15 mouse cellular contexts compared by ENCODE assay signal in genomic region chr2:180511875-180512661, GRCm38 (mm10). TPM values are rescaled to one million over a fixed set of nuclear protein-coding genes. Genes with fewer than 3 reads are reported as not detected.
DNase-seq lines count a peak whose midpoint lies in the region; ATAC-seq and TF ChIP-seq lines count a peak whose summit lies in the region.
"Had no signal": no experiment of that assay in that cellular context is flagged by ENCODE, and none has a peak within 500 bp of the region (broad histone marks: within the 10 kb centered on the region; RNA-seq: fewer than 3 reads in every experiment).

No protein-coding gene starts in this region.

- ATAC-seq in heart, embryonic 12.5 days (ENCODE audit: insufficient number of reproducible peaks, low FRiP score), result no peak
- ATAC-seq in monocyte, adult 5-6 weeks (replicated peaks; ENCODE audit: insufficient number of reproducible peaks, low FRiP score, low TSS enrichment, poor library complexity, severe bottlenecking), result no peak

- peaks cover 30% of the 10 kb centered on the region for H3K4me1 ChIP-seq in heart, embryonic 12.5 days (replicated peaks)

- DNase-seq in heart, adult 11 months, result peak; percentile 88
- peak; percentile 38 for DNase-seq in 3134 (ENCODE audit: extremely low read depth, insufficient read length, low spot score)
- DNase-seq in brain, embryonic 14.5 days (ENCODE audit: low read depth), result peak; percentile 29
- DNase-seq in kidney, postnatal 14 days, result peak; percentile 47
- DNase-seq in ovary, postnatal 36 days (ENCODE audit: low spot score), result no peak
- no peak for DNase-seq in left cerebral cortex, adult 11 months (ENCODE audit: low spot score)
- DNase-seq: cerebellum, adult 11 months; layer of hippocampus, adult 9-11 months; midbrain, embryonic 14.5 days had no signal

- no peak overlapping the region for H3K9ac ChIP-seq in heart, embryonic 12.5 days
- H3K9ac ChIP-seq: limb, embryonic 13.5 days; neural tube, embryonic 13.5 days had no signal

- 51% methylated on average over 13 of the region's 13 CpGs for WGBS in heart, embryonic 12.5 days

- 0 out of 2 replicates have a peak, but pooled peaks cover 5% of the 10 kb centered on the region for H3K27me3 ChIP-seq in heart, embryonic 12.5 days (replicated peaks)
- H3K27me3 ChIP-seq: neural tube, embryonic 13.5 days had no signal

- H3K4me3 ChIP-seq in heart, embryonic 12.5 days, result no peak overlapping the region
- H3K4me3 ChIP-seq: limb, embryonic 13.5 days; neural tube, embryonic 13.5 days had no signal

- no peak for TF ChIP-seq POLR2A in brain, embryonic 14.5 days (IDR thresholded peaks at IDR 0.05; ENCODE audit: borderline replicate concordance, extremely low read depth, insufficient read depth, insufficient read length, poor library complexity, severe bottlenecking)

- no peak overlapping the region for H3K27ac ChIP-seq in heart, embryonic 12.5 days (ENCODE audit: poor library complexity, severe bottlenecking)
- H3K27ac ChIP-seq: limb, embryonic 13.5 days; neural tube, embryonic 13.5 days had no signal

- no peaks in the 10 kb centered on the region for H3K36me3 ChIP-seq in heart, embryonic 12.5 days
- H3K36me3 ChIP-seq: limb, embryonic 13.5 days; neural tube, embryonic 13.5 days had no signal

- no peak overlapping the region for H3K4me2 ChIP-seq in heart, embryonic 12.5 days
- H3K4me2 ChIP-seq: limb, embryonic 13.5 days; neural tube, embryonic 13.5 days had no signal

- H3K9me3 ChIP-seq in heart, embryonic 12.5 days (replicated peaks), result no peaks in the 10 kb centered on the region
- H3K9me3 ChIP-seq: limb, embryonic 13.5 days; neural tube, embryonic 13.5 days had no signal

- no peak for TF ChIP-seq CTCF in brain, embryonic 14.5 days (IDR thresholded peaks at IDR 0.05; ENCODE audit: borderline replicate concordance, extremely low read depth, insufficient read depth, insufficient read length)

RNA-seq across cellular contexts. Expression of gene Ntsr1, which starts 12.3 kb away (rescaled TPM):
- 0.80 and 0.94 TPM in 2 replicates for polyA plus RNA-seq in heart, embryonic 12.5 days (2016; fragmentation: Nextera tagmentation; extraction: Ambion mirVana)
- 3.6 and 4.3 TPM in 2 replicates for polyA plus RNA-seq in brain, embryonic 14.5 days (2012; rRNA removed)
- total RNA-seq in monocyte, adult 5-6 weeks (2017), result not detected in 3 replicates
- total RNA-seq: adrenal gland, postnatal 36 days; CH12.LX had no signal

RNA-seq across cellular contexts. Expression of gene Slco4a1, which starts 56.0 kb away (rescaled TPM):
- polyA plus RNA-seq in heart, embryonic 12.5 days (2016; fragmentation: Nextera tagmentation; extraction: Ambion mirVana), result 0.51 and 0.67 TPM in 2 replicates
- 2.1 and 2.7 TPM in 2 replicates for polyA plus RNA-seq in brain, embryonic 14.5 days (2012; rRNA removed)
- total RNA-seq in monocyte, adult 5-6 weeks (2017), result 0.43 to 3.4 TPM (median 1.7 TPM) in 3 replicates

Comparison
In these comparisons a context has a peak if more than half of its experiments do, and no peak if none do; other contexts are left out.
1. DNase-seq: peak in heart, adult 11 months (single experiment), 3134 (single experiment), brain, embryonic 14.5 days (single experiment) and kidney, postnatal 14 days (single experiment); none in ovary, postnatal 36 days (single experiment) and left cerebral cortex, adult 11 months (single experiment).